Comparison of ENCODE assay signal across 7 mouse cellular contexts in the genomic region with DNA sequence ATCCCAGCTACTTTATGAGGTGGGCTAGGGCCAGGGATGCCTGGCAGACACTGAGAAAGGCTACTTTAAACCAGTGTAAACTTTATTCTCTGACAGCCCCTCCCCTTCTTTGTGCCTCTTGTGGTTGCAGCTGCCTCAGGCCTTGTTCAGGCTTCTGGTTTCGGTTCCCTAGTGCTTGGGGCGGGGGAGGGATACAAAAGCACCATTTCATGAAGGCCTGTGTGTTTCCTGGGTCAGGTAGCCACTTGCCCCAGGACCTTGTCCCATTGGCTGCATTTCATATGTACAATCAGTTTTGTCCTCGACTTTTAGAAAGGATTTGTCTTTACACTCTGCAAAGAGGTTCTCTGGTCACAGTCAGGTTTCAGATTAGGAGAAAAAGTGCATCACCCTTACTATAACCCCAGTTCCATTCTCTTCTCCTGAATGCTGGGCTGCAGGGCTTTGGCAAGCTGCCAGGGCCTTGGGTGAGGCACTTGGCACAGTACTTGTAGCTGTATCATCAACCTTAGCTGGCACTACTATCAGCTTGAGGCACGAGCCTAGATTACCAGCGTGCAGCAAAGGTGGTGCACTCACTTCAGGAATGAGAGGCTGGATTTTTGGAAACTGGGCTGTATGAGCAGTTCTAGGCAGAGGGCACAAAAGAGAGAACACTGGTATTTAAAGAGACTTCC. TPM values are rescaled to one million over a fixed set of nuclear protein-coding genes. Genes with fewer than 3 reads are reported as not detected.
DNase-seq lines count a peak whose midpoint lies in the region; ATAC-seq and TF ChIP-seq lines count a peak whose summit lies in the region.

No protein-coding gene starts in this region.

- peak; percentile 63 for DNase-seq in 416B (ENCODE audit: low read depth)
- peak; percentile 66 for DNase-seq in CD4-positive helper T cell, adult 2 months (ENCODE audit: low read depth, low spot score)
- DNase-seq in cerebellum, adult 2 months, result peak; percentile 32 to 46
- peak; percentile 34 to 64 for DNase-seq in kidney, postnatal 4 days
- peak; percentile 8 to 34 for DNase-seq in thymus, adult 18-20 months

- H3K27ac ChIP-seq in cerebellum, adult 2 months (ENCODE audit: insufficient read depth, low read length), result no peak overlapping the region
- peak overlapping the region; percentile 60 for H3K27ac ChIP-seq in heart, embryonic 15.5 days

- 37% methylated on average over 5 of the region's 5 CpGs for WGBS in cerebellum, adult 2 months
- WGBS in heart, embryonic 15.5 days, result 36% methylated on average over 5 of the region's 5 CpGs

- H3K9me3 ChIP-seq in heart, embryonic 15.5 days (replicated peaks), result no peaks in the 10 kb centered on the region
- no peaks in the 10 kb centered on the region for H3K9me3 ChIP-seq in megakaryocyte, embryonic 14.5 days

- no peak for ATAC-seq in heart, embryonic 15.5 days (replicated peaks; ENCODE audit: insufficient number of reproducible peaks, insufficient read depth, low FRiP score, low read depth)

- no peak overlapping the region for H3K9ac ChIP-seq in heart, embryonic 15.5 days

- no peaks in the 10 kb centered on the region for H3K36me3 ChIP-seq in heart, embryonic 15.5 days
- peaks cover 36% of the 10 kb centered on the region for H3K36me3 ChIP-seq in megakaryocyte, embryonic 14.5 days (replicated peaks; ENCODE audit: low read length)

- TF ChIP-seq CTCF in cerebellum, adult 2 months (IDR thresholded peaks at IDR 0.05; ENCODE audit: borderline replicate concordance, insufficient read depth, low read depth, low read length), result no peak

- H3K4me3 ChIP-seq in cerebellum, adult 2 months (replicated peaks; ENCODE audit: insufficient read depth, low read depth, low read length), result no peak overlapping the region
- H3K4me3 ChIP-seq in heart, embryonic 15.5 days, result peak overlapping the region; percentile 10; the same call in 1 of the 2 replicates
- H3K4me3 ChIP-seq in megakaryocyte, embryonic 14.5 days (replicated peaks), result peak overlapping the region; percentile 96

- H3K27me3 ChIP-seq in cerebellum, adult 2 months (ENCODE audit: control insufficient read depth, insufficient read depth, low read length), result no peaks in the 10 kb centered on the region
- H3K27me3 ChIP-seq in heart, embryonic 15.5 days, result no peaks in the 10 kb centered on the region
- peaks cover 27% of the 10 kb centered on the region for H3K27me3 ChIP-seq in megakaryocyte, embryonic 14.5 days (replicated peaks)

- no peak for TF ChIP-seq POLR2A in cerebellum, adult 2 months (IDR thresholded peaks at IDR 0.05; ENCODE audit: borderline replicate concordance, insufficient read depth, low read length)

- H3K4me2 ChIP-seq in heart, embryonic 15.5 days, result peak overlapping the region; percentile 73

- peaks cover 4% of the 10 kb centered on the region; the same call in 1 of the 2 replicates for H3K4me1 ChIP-seq in cerebellum, adult 2 months (ENCODE audit: control insufficient read depth, insufficient read depth, low read length)
- H3K4me1 ChIP-seq in heart, embryonic 15.5 days (replicated peaks), result peaks cover 37% of the 10 kb centered on the region
- peaks cover 46% of the 10 kb centered on the region for H3K4me1 ChIP-seq in megakaryocyte, embryonic 14.5 days

RNA-seq across cellular contexts. Expression of gene Abcd1, which starts 2.4 kb away (rescaled TPM):
- polyA plus RNA-seq in cerebellum, adult 2 months (2012; rRNA removed), result 14.7 and 15.1 TPM in 2 replicates
- 13.1 and 17.4 TPM in 2 replicates for polyA plus RNA-seq in heart, embryonic 15.5 days (2015; fragmentation: Nextera tagmentation; extraction: Ambion mirVana)
- polyA plus RNA-seq in megakaryocyte, embryonic 14.5 days (2012; ENCODE audit: insufficient read depth, low replicate concordance), result 35.2 and 45.1 TPM in 2 replicates

RNA-seq across cellular contexts. Expression of gene Bcap31, which starts 2.8 kb away (rescaled TPM):
- polyA plus RNA-seq in cerebellum, adult 2 months (2012; rRNA removed), result 115 and 127 TPM in 2 replicates
- polyA plus RNA-seq in heart, embryonic 15.5 days (2015; fragmentation: Nextera tagmentation; extraction: Ambion mirVana), result 163 and 175 TPM in 2 replicates
- 18.5 and 52.2 TPM in 2 replicates for polyA plus RNA-seq in megakaryocyte, embryonic 14.5 days (2012; ENCODE audit: insufficient read depth, low replicate concordance)

RNA-seq across cellular contexts. Expression of gene Plxnb3, which starts 38.1 kb away (rescaled TPM):
- 27.7 and 32.5 TPM in 2 replicates for polyA plus RNA-seq in cerebellum, adult 2 months (2012; rRNA removed)
- 0.57 and 0.75 TPM in 2 replicates for polyA plus RNA-seq in heart, embryonic 15.5 days (2015; fragmentation: Nextera tagmentation; extraction: Ambion mirVana)
- 1.2 and 3.1 TPM in 2 replicates for polyA plus RNA-seq in megakaryocyte, embryonic 14.5 days (2012; ENCODE audit: insufficient read depth, low replicate concordance)

RNA-seq across cellular contexts. Expression of gene Slc6a8, which starts 45.9 kb away (rescaled TPM):
- 165 and 166 TPM in 2 replicates for polyA plus RNA-seq in cerebellum, adult 2 months (2012; rRNA removed)
- 7.5 and 8.1 TPM in 2 replicates for polyA plus RNA-seq in heart, embryonic 15.5 days (2015; fragmentation: Nextera tagmentation; extraction: Ambion mirVana)
- 0.78 and 3.9 TPM in 2 replicates for polyA plus RNA-seq in megakaryocyte, embryonic 14.5 days (2012; ENCODE audit: insufficient read depth, low replicate concordance)

RNA-seq across cellular contexts. Expression of gene Srpk3, which starts 55.4 kb away (rescaled TPM):
- 14.2 and 17.3 TPM in 2 replicates for polyA plus RNA-seq in cerebellum, adult 2 months (2012; rRNA removed)
- 82.3 and 85.7 TPM in 2 replicates for polyA plus RNA-seq in heart, embryonic 15.5 days (2015; fragmentation: Nextera tagmentation; extraction: Ambion mirVana)
- 0.45 and 4.0 TPM in 2 replicates for polyA plus RNA-seq in megakaryocyte, embryonic 14.5 days (2012; ENCODE audit: insufficient read depth, low replicate concordance)
